Mouse (Mus musculus) brain, embryonic 14.5 days (tissue): ENCODE results near the gene Abcc1.

Source experiments
- CTCF ChIP-seq: fragments of 200-500 bp; IDR thresholded peaks from 2 replicates; pipeline ENCODE4 v1.5.1; 2012; ENCODE audit warnings: inconsistent platforms, mild to moderate bottlenecking, moderate library complexity, borderline replicate concordance; ENCODE audit not compliant: insufficient read depth, insufficient read length; ENCODE audit errors: extremely low read depth
- POLR2A ChIP-seq: fragments of 200-500 bp; IDR thresholded peaks from 2 replicates; pipeline ENCODE4 v1.6.1; 2012; ENCODE audit warnings: mild to moderate bottlenecking, inconsistent platforms, borderline replicate concordance; ENCODE audit not compliant: poor library complexity, insufficient read depth, insufficient read length, severe bottlenecking; ENCODE audit errors: extremely low read depth

- TF ChIP-seq POLR2A (no peak), CTCF (no peak)
These were observed 101.2 kb downstream of the Abcc1 start for GRCm38 (mm10) chr16:14462535-14462934.
